Mouse (Mus musculus) intestine, embryonic 14.5 days (tissue): ENCODE data around the gene Cyba. TPM values are rescaled to one million over a fixed set of nuclear protein-coding genes. Genes with fewer than 3 reads are reported as not detected.

ENCODE experiments used
- ATAC-seq: fragments of 200-750 bp; cut with Nextera tagmentation; replicated peaks from 2 replicates; pipeline ENCODE4 v1.8.0; 2017; ENCODE audit warnings: low read depth, moderate number of reproducible peaks, moderate TSS enrichment, moderate library complexity; ENCODE audit not compliant: low FRiP score, low TSS enrichment
- DNase-seq: peaks from one replicate; pipeline ENCODE4 v3.0.0-alpha.2; 2018; ENCODE audit warnings: low spot score
- H3K27ac ChIP-seq: fragments of 300-500 bp; sonication (generic); 2 replicates; pipeline ENCODE4 v1.5.1; 2014; ENCODE audit warnings: low read depth, mild to moderate bottlenecking, control low read depth
- H3K27me3 ChIP-seq: fragments of 300-500 bp; sonication (generic); replicated peaks from 2 replicates; pipeline ENCODE4 v1.6.1; 2014; ENCODE audit warnings: low read length, control low read depth; ENCODE audit not compliant: control insufficient read depth, insufficient read depth
- H3K36me3 ChIP-seq: fragments of 300-500 bp; sonication (generic); 2 replicates; pipeline ENCODE4 v1.6.1; 2014; ENCODE audit warnings: low read length, control low read depth; ENCODE audit not compliant: control insufficient read depth, insufficient read depth
- H3K4me1 ChIP-seq: fragments of 300-500 bp; sonication (generic); replicated peaks from 2 replicates; pipeline ENCODE4 v1.6.1; 2014; ENCODE audit warnings: low read length, control low read depth, mixed read lengths; ENCODE audit not compliant: control insufficient read depth, insufficient read depth
- H3K4me2 ChIP-seq: fragments of 300-500 bp; sonication (generic); 2 replicates; pipeline ENCODE4 v1.6.1; 2014; ENCODE audit warnings: low read length
- H3K4me3 ChIP-seq: fragments of 300-500 bp; sonication (generic); 2 replicates; pipeline ENCODE4 v1.5.1; 2014; ENCODE audit warnings: low read depth, low read length, control low read depth, mixed read lengths
- H3K9ac ChIP-seq: fragments of 300-500 bp; sonication (generic); 2 replicates; pipeline ENCODE4 v1.6.1; 2014; ENCODE audit warnings: mild to moderate bottlenecking, low read length
- H3K9me3 ChIP-seq: fragments of 300-500 bp; sonication (generic); 2 replicates; pipeline ENCODE4 v1.6.1; 2016; ENCODE audit warnings: low read length, control low read depth; ENCODE audit not compliant: control insufficient read depth
- WGBS: fragments of 180-500 bp; shearing (Covaris S2); extraction: QIAGEN DNeasy Blood & Tissue Kit; methylation state at CpG from one replicate; pipeline ENCODE4 v1.1.7; 2014; 5-methylcytosine and 5-hydroxymethylcytosine counted together
- polyA plus RNA-seq: library from polyadenylated mRNA; unstranded; fragments of >200 nt; fragmentation: Nextera tagmentation; extraction: Ambion mirVana; gene quantifications from 2 replicates; pipeline ENCODE4 v1.2.1, GENCODE M21; 2014

Cyba gene
- polyA plus RNA-seq, 1 experiment from 2014 or later = 307 TPM

DNA sequence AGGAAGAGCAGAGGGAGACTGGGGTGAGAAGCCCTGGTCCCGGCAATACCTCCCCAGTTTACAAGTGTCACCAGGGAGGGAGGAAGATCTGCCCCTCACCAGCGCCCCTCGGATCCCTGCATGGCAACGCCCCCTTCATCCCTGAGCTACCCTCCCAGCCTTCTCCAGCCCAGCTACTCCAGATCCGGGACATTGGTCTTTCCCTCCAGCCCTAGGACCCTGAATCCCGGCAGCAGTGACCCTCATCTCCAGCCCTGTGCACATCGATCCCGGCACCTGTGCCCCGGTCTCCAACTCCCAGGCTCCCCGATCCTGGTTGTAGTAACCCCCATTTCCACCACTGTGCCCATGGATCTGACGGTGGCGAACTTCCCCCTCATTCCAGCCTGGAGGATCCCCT, 10.1 kb upstream of the Cyba start:
- Histone ChIP-seq H3K4me3 (peak overlapping the region; percentile 81), H3K4me1 (peaks cover 27% of the 10 kb centered on the region), H3K9ac (peak overlapping the region; percentile 56), H3K27ac (peak overlapping the region; percentile 77), H3K36me3 (peaks cover 15% of the 10 kb centered on the region; the same call in 1 of the 2 replicates), H3K27me3 (no peaks in the 10 kb centered on the region), H3K4me2 (peak overlapping the region; percentile 82), H3K9me3 (no peaks in the 10 kb centered on the region)
- ATAC-seq (no peak; the same call in 1 of the 2 replicates), DNase-seq (no peak)
- under 1% methylated on average over 12 of the region's 12 CpGs for WGBS

DNA sequence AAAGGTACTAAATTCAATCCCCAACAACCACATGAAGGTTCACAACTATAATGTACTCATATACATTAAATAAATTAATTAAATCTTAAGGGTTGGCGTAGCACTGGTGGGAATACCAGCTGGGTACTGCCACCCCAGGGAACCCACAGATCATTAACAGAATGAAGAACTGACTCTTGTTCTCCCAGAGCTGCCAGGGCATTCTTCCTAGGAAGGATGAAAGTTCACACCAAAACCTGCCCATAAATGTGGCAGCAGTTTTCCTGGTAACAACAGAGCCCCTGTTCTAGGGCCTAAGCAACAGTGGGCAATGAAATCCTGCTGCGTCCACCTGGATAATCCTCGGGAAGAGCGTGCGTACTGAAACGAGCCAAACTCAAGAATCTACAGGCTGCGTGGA, 9.6 kb upstream of the Cyba start:
- no peak overlapping the region for H3K27ac ChIP-seq
- peak overlapping the region; percentile 81 for H3K4me3 ChIP-seq

DNA sequence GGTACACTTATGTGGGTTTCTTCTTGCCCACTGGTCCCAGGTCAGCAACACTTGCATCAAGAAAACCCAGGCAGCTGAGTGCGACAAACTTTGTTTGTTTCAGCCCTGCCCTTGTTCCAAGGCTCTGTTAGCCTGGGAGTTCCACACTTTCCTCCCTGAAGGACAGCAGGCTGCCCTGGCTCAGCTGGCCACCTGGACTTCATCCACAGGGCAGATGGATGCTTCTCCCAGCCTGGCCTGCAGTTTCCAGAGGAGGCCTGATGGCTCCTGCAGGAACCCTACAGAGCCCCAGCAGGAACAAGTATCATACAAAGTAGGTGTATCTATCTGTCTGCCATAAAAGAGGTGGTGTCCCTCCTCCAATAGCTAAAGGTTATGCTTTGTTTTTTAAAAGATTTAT, 8.6 kb upstream of the Cyba start:
- ATAC-seq = no peak
- no peak for DNase-seq
- WGBS = 87% methylated on average over 1 of the region's 1 CpGs

More for the DNA sequence above, 9.6 kb upstream of the Cyba start:
- no peaks in the 10 kb centered on the region for H3K9me3 ChIP-seq
- WGBS = 23% methylated on average over 7 of the region's 7 CpGs
- peak overlapping the region; percentile 82 for H3K4me2 ChIP-seq
- ATAC-seq = no peak
- H3K4me1 ChIP-seq = peaks cover 31% of the 10 kb centered on the region
- H3K9ac ChIP-seq = peak overlapping the region; percentile 56
- H3K36me3 ChIP-seq = peaks cover 15% of the 10 kb centered on the region; the same call in 1 of the 2 replicates
- no peak for DNase-seq
- no peaks in the 10 kb centered on the region for H3K27me3 ChIP-seq

DNA sequence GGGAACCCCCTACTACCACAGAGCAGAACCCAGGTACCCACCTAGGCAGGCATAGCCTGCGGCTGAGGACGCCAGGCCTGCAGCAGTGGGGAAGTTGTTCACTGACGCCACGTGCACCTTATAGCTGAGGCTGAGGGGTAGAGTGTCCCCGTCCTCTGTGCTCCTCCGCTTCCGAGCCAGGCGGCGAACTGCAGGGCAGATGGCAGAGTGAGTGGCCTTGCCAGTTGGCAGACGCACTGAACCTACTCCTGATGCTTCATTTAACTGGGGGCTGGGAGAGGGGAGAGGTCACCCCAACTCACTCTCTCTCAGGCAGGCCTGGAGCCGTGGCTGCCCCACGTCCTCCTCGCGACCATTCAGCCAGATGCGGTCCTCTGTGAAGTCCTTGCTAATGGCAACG, 6.6 kb upstream of the Cyba start:
- H3K4me1 ChIP-seq = peaks cover 22% of the 10 kb centered on the region
- H3K27ac ChIP-seq = no peak overlapping the region
- no peak overlapping the region for H3K4me3 ChIP-seq
- WGBS = 92% methylated on average over 16 of the region's 16 CpGs
- H3K9me3 ChIP-seq = no peaks in the 10 kb centered on the region
- H3K27me3 ChIP-seq = no peaks in the 10 kb centered on the region
- H3K9ac ChIP-seq = no peak overlapping the region
- DNase-seq = no peak
- no peak overlapping the region for H3K4me2 ChIP-seq
- peaks cover 37% of the 10 kb centered on the region for H3K36me3 ChIP-seq
- ATAC-seq = no peak

More for the DNA sequence above, 8.6 kb upstream of the Cyba start:
- Histone ChIP-seq H3K9me3 (no peaks in the 10 kb centered on the region), H3K9ac (no peak overlapping the region), H3K27me3 (no peaks in the 10 kb centered on the region), H3K4me2 (no peak overlapping the region), H3K36me3 (peaks cover 21% of the 10 kb centered on the region), H3K4me3 (no peak overlapping the region), H3K27ac (no peak overlapping the region), H3K4me1 (peaks cover 31% of the 10 kb centered on the region)

DNA sequence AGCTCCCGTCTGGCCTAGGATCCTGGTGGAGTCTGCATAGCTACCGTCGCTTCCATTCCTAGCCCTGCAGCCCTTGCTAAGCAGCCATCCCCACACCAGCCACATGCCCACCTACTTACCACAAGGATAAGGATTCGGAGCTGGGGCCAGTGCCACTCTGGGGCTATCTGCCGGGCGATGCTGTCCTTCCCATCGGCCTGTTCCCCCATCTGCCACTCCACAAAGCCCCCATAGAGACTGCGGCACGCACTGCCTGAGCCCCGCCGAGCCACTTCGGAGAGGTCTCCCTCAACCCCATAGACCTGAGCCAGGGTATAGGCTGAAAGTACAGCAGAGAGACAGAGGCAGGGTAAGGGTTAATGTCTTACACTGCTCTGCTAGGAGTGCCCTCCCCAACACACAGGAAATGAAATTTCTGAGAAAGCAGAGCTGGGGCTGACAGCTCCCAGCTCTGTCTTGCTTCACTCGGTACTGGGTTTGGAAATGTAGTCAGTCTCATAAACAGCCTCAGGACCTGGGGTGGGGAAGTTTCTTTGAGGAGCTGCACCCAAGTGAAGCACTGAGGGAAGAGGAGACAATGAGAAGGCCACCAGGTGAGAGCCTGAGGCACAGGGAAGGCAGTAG, 5.1 kb upstream of the Cyba start:
- WGBS = 74% methylated on average over 13 of the region's 13 CpGs
- Histone ChIP-seq H3K4me3 (no peak overlapping the region), H3K4me2 (peak overlapping the region; percentile 34), H3K36me3 (peaks cover 42% of the 10 kb centered on the region), H3K27me3 (no peaks in the 10 kb centered on the region), H3K9ac (no peak overlapping the region; the same call in 1 of the 2 replicates), H3K27ac (peak overlapping the region; percentile 79), H3K9me3 (no peaks in the 10 kb centered on the region), H3K4me1 (peaks cover 25% of the 10 kb centered on the region)
- DNase-seq (no peak), ATAC-seq (peak; percentile 47)

DNA sequence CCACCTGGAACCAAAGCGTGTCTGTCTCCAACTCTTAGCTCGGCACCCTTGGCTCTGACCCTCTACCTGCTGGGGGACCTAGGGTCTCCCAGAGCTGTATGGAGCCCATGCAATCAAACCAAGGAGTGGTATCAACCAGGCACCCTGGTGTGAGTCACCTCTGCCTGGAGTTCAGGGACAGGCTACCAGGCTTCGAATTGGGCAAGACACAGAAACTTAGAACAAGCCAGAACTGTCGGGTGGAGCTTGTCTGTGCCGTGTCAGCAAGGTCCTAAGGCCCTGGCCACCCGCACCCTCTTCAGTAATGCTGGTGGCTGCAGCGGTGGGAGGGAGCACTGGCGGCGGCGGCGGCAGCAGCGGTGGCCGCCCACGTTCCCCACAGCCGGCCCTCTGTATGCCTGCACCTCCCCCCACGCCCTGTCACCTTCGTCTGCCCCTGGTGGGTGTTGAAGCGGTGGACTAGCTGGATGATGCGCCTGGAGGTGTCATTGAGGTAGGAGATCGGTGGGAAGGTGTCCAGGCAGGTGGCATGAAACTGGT, 3.9 kb upstream of the Cyba start:
- Histone ChIP-seq H3K27me3 (no peaks in the 10 kb centered on the region), H3K4me3 (no peak overlapping the region), H3K9ac (no peak overlapping the region), H3K4me2 (no peak overlapping the region), H3K36me3 (peaks cover 42% of the 10 kb centered on the region), H3K9me3 (no peaks in the 10 kb centered on the region), H3K27ac (no peak overlapping the region), H3K4me1 (peaks cover 21% of the 10 kb centered on the region)
- DNase-seq = no peak
- 87% methylated on average over 20 of the region's 20 CpGs for WGBS
- ATAC-seq = no peak

DNA sequence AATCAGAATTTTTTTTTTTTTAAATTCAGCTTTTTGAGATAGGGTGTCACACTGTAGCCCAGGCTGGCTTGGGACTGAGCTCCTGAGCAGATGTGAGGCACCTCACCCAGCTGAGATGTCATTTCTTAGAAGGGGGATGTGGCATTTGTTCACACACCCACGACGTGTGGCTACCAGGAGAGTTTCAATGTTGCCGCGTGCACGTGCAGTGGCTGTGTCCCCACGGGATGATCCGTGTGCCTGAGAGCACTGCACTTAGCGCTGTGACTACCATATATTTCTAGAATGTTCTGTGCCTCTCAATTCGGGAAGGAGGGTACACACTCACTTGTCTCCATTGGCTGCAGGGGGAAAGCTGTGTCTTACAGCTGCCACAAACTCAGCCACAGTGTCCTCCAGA, 3.4 kb upstream of the Cyba start:
- H3K9me3 ChIP-seq = no peaks in the 10 kb centered on the region
- no peaks in the 10 kb centered on the region for H3K27me3 ChIP-seq
- no peak overlapping the region for H3K4me3 ChIP-seq
- no peak overlapping the region for H3K27ac ChIP-seq
- WGBS = 94% methylated on average over 9 of the region's 9 CpGs
- DNase-seq = no peak
- no peak overlapping the region for H3K4me2 ChIP-seq
- no peak overlapping the region for H3K9ac ChIP-seq
- peaks cover 26% of the 10 kb centered on the region for H3K4me1 ChIP-seq
- ATAC-seq = no peak
- H3K36me3 ChIP-seq = peaks cover 42% of the 10 kb centered on the region

DNA sequence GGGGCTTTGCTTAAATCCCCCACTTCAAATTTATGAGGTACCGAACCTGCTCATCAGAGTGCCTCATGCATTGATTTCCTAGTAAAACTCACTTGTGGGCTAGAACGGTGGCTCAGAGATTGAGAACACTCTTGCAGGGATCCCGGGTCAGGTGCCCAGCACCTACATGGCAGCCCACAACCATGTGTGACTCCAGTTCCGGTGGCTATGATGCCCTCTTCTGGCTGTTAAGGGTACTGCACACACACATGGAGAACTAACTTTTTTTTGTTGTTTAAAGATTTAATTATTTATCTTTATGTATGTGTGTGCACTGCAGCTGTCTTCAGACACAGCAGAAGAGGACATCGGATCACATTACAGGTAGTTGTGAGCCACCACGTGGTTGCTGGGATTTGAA, 2.6 kb upstream of the Cyba start:
- no peak overlapping the region for H3K4me3 ChIP-seq
- H3K27ac ChIP-seq = no peak overlapping the region
- H3K36me3 ChIP-seq = peaks cover 42% of the 10 kb centered on the region
- 89% methylated on average over 6 of the region's 6 CpGs for WGBS
- ATAC-seq (no peak), DNase-seq (no peak)
- no peak overlapping the region for H3K9ac ChIP-seq
- H3K27me3 ChIP-seq = no peaks in the 10 kb centered on the region
- H3K9me3 ChIP-seq = no peaks in the 10 kb centered on the region
- H3K4me2 ChIP-seq = no peak overlapping the region
- peaks cover 31% of the 10 kb centered on the region for H3K4me1 ChIP-seq
